Mouse (Mus musculus) embryonic facial prominence, embryonic 15.5 days (tissue): Measurements from ENCODE around the gene Stk33. TPM values are rescaled to one million over a fixed set of nuclear protein-coding genes. Genes with fewer than 3 reads are reported as not detected.

Source experiments
- ATAC-seq: fragments of 200-750 bp; cut with Nextera tagmentation; 2 replicates; pipeline ENCODE4 v1.8.0; 2017; ENCODE audit warnings: low read depth, moderate TSS enrichment; ENCODE audit not compliant: insufficient number of reproducible peaks, low FRiP score, low TSS enrichment
- H3K27ac ChIP-seq: fragments of 300-500 bp; sonication (generic); replicated peaks from 2 replicates; pipeline ENCODE4 v1.5.1; 2015; ENCODE audit warnings: mild to moderate bottlenecking, inconsistent platforms
- H3K27me3 ChIP-seq: fragments of 300-500 bp; sonication (generic); 2 replicates; pipeline ENCODE4 v1.6.1; 2015; ENCODE audit warnings: inconsistent platforms
- H3K36me3 ChIP-seq: fragments of 300-500 bp; sonication (generic); 2 replicates; pipeline ENCODE4 v1.6.1; 2015; ENCODE audit warnings: mild to moderate bottlenecking, inconsistent platforms
- H3K4me1 ChIP-seq: fragments of 300-500 bp; sonication (generic); 2 replicates; pipeline ENCODE4 v1.6.1; 2015; ENCODE audit warnings: inconsistent platforms
- H3K4me2 ChIP-seq: fragments of 300-500 bp; sonication (generic); replicated peaks from 2 replicates; pipeline ENCODE4 v1.6.1; 2015; ENCODE audit warnings: mild to moderate bottlenecking, inconsistent platforms
- H3K4me3 ChIP-seq: fragments of 300-500 bp; sonication (generic); replicated peaks from 2 replicates; pipeline ENCODE4 v1.5.1; 2015; ENCODE audit warnings: mild to moderate bottlenecking, inconsistent platforms
- H3K9ac ChIP-seq: fragments of 300-500 bp; sonication (generic); 2 replicates; pipeline ENCODE4 v1.6.1; 2015; ENCODE audit warnings: inconsistent platforms
- H3K9me3 ChIP-seq: fragments of 300-500 bp; sonication (generic); replicated peaks from 2 replicates; pipeline ENCODE4 v1.6.1; 2016; ENCODE audit warnings: inconsistent platforms
- WGBS: fragments of 180-500 bp; shearing (Covaris S2); methylation state at CpG from one replicate; pipeline ENCODE4 v1.1.7; 2015; 5-methylcytosine and 5-hydroxymethylcytosine counted together
- polyA plus RNA-seq: library from polyadenylated mRNA; unstranded; fragments of >200 nt; fragmentation: Nextera tagmentation; extraction: Ambion mirVana; gene quantifications from 2 replicates; pipeline ENCODE4 v1.2.1, GENCODE M21; 2015

Gene Stk33
- polyA plus RNA-seq, 1 experiment from 2014 or later, result 5.3 TPM

DNA sequence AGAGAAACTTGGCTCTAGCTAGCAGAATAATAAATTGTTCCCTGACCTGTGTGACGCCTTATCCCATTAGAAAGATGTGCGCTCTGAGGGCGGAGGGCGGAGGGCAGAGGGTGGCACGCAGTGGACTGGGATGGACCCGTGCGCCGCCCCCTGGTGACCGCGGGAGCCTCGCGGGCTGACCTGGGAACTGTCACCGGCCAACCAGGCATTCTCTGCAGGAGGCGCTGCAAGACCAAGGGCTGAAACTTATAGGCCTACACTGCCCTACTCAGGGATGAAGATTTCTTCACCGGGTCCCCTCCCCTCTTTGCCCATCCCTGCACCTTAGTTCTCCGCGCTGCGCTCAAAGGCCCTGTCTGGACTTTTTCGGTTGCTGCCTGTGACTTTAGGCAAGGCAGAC, 197.6 kb downstream of the Stk33 start:
- Histone ChIP-seq H3K4me1 (peaks cover 4% of the 10 kb centered on the region; the same call in 1 of the 2 replicates), H3K9me3 (no peaks in the 10 kb centered on the region), H3K4me2 (0 out of 2 replicates have a peak overlapping the region, but pooled peaks have one; percentile 8), H3K27ac (no peak overlapping the region), H3K36me3 (no peaks in the 10 kb centered on the region), H3K4me3 (no peak overlapping the region), H3K27me3 (no peaks in the 10 kb centered on the region), H3K9ac (no peak overlapping the region)
- 13% methylated on average over 19 of the region's 19 CpGs for WGBS
- no peak; the same call in 1 of the 2 replicates for ATAC-seq

- no peaks in the 10 kb centered on the region for H3K36me3 ChIP-seq
- no peak overlapping the region for H3K4me3 ChIP-seq
- no peak for ATAC-seq
- H3K9me3 ChIP-seq, result no peaks in the 10 kb centered on the region
- H3K4me2 ChIP-seq, result no peak overlapping the region
- no peak overlapping the region for H3K9ac ChIP-seq
- peaks cover 4% of the 10 kb centered on the region; the same call in 1 of the 2 replicates for H3K4me1 ChIP-seq
- no peak overlapping the region for H3K27ac ChIP-seq
- WGBS, result 62% methylated on average over 1 of the region's 1 CpGs
- H3K27me3 ChIP-seq, result no peaks in the 10 kb centered on the region
Observed at GRCm38 (mm10) chr7:109239346-109239745, 199.5 kb downstream of the Stk33 start.

- no peaks in the 10 kb centered on the region for H3K9me3 ChIP-seq
- peaks cover 4% of the 10 kb centered on the region; the same call in 1 of the 2 replicates for H3K4me1 ChIP-seq
- no peaks in the 10 kb centered on the region for H3K27me3 ChIP-seq
- H3K36me3 ChIP-seq, result no peaks in the 10 kb centered on the region
- no peak overlapping the region for H3K27ac ChIP-seq
- no peak overlapping the region for H3K4me3 ChIP-seq
- no peak overlapping the region for H3K4me2 ChIP-seq
- H3K9ac ChIP-seq, result no peak overlapping the region
- no peak for ATAC-seq
- 83% methylated on average over 10 of the region's 10 CpGs for WGBS
Observed at GRCm38 (mm10) chr7:109238724-109239123, 200.2 kb downstream of the Stk33 start.

GRCm38 (mm10) chr7:109234882-109235640, 203.8 kb downstream of the Stk33 start:
- ATAC-seq, result no peak
- Histone ChIP-seq H3K27ac (no peak overlapping the region), H3K27me3 (no peaks in the 10 kb centered on the region), H3K4me2 (no peak overlapping the region), H3K9me3 (no peaks in the 10 kb centered on the region), H3K4me1 (no peaks in the 10 kb centered on the region), H3K4me3 (no peak overlapping the region), H3K9ac (no peak overlapping the region), H3K36me3 (no peaks in the 10 kb centered on the region)
- 31% methylated on average over 2 of the region's 2 CpGs for WGBS

DNA sequence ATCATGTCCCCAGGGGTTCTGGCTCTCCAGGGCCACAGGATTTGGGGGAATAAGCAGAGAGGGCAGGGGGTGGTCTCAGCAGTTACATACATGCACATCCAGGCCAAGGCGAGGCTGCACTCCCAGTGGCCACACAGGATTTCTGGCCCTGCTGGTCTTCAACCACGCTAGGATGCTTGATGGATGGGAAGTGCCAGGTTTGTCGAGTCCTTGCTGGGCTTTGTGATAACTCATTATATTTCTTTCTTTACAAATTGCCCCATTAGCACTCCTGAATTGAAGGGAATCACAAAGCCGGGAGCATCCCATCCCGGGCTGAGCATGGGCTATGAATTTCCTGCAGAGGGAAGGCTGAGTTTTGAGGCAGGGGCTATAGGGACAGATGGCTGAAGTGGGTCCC, 204.4 kb downstream of the Stk33 start:
- 39% methylated on average over 5 of the region's 5 CpGs for WGBS
- Histone ChIP-seq H3K4me1 (no peaks in the 10 kb centered on the region), H3K4me2 (no peak overlapping the region), H3K36me3 (no peaks in the 10 kb centered on the region), H3K4me3 (no peak overlapping the region), H3K27me3 (no peaks in the 10 kb centered on the region), H3K9me3 (no peaks in the 10 kb centered on the region), H3K9ac (no peak overlapping the region), H3K27ac (no peak overlapping the region)
- ATAC-seq, result no peak

DNA sequence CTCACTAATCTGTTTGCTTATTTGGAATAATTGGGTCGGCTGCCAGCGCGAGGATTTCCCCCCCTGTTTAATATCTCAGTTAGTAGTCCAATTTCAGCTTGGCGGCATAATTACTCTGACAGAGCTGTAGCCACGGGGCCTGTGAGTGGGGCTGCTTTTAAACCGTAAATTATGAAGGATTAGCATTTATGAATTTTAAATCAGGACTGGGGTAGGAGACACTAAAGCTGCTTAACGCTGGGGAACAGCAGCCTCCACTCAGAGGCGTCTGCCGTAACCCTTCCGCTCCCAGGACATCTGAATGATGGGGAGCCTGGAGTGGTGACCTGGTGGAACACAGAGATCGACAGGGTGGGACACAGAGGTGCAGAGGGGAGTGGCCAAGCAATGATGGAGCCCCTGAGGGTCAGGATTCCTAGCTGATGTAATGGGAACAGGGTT, 207.0 kb downstream of the Stk33 start:
- 20% methylated on average over 11 of the region's 11 CpGs for WGBS
- ATAC-seq, result no peak
- no peak overlapping the region for H3K4me2 ChIP-seq
- H3K27ac ChIP-seq, result no peak overlapping the region
- no peaks in the 10 kb centered on the region for H3K4me1 ChIP-seq
- no peak overlapping the region for H3K9ac ChIP-seq
- H3K9me3 ChIP-seq, result no peaks in the 10 kb centered on the region
- no peaks in the 10 kb centered on the region for H3K27me3 ChIP-seq
- no peak overlapping the region for H3K4me3 ChIP-seq
- H3K36me3 ChIP-seq, result no peaks in the 10 kb centered on the region

GRCm38 (mm10) chr7:109231307-109231706, 207.6 kb downstream of the Stk33 start:
- WGBS, result 31% methylated on average over 5 of the region's 5 CpGs
- no peak overlapping the region for H3K4me2 ChIP-seq

GRCm38 (mm10) chr7:109230806-109231205, 208.1 kb downstream of the Stk33 start:
- Histone ChIP-seq H3K9me3 (no peaks in the 10 kb centered on the region), H3K27ac (no peak overlapping the region), H3K36me3 (no peaks in the 10 kb centered on the region), H3K4me1 (no peaks in the 10 kb centered on the region), H3K9ac (no peak overlapping the region), H3K27me3 (no peaks in the 10 kb centered on the region), H3K4me3 (no peak overlapping the region), H3K4me2 (no peak overlapping the region)
- no peak for ATAC-seq
- 11% methylated on average over 2 of the region's 2 CpGs for WGBS

More at GRCm38 (mm10) chr7:109231307-109231706, 207.6 kb downstream of the Stk33 start:
- no peaks in the 10 kb centered on the region for H3K36me3 ChIP-seq
- no peaks in the 10 kb centered on the region for H3K9me3 ChIP-seq
- H3K4me1 ChIP-seq, result no peaks in the 10 kb centered on the region
- H3K9ac ChIP-seq, result no peak overlapping the region
- ATAC-seq, result peak; percentile 44; the same call in 1 of the 2 replicates
- H3K27ac ChIP-seq, result no peak overlapping the region
- H3K27me3 ChIP-seq, result no peaks in the 10 kb centered on the region
- H3K4me3 ChIP-seq, result no peak overlapping the region

Other genes starting within 250 kb of the Stk33 start
- gene Trim66, start 69.1 kb upstream of the Stk33 start, polyA plus RNA-seq, result 3.9 and 5.6 TPM in 2 replicates
- 140 and 145 TPM in 2 replicates for gene Rpl27a, start 80.1 kb upstream of the Stk33 start, polyA plus RNA-seq